Comparison of ENCODE assay signal across 18 mouse cellular contexts in the genomic region with DNA sequence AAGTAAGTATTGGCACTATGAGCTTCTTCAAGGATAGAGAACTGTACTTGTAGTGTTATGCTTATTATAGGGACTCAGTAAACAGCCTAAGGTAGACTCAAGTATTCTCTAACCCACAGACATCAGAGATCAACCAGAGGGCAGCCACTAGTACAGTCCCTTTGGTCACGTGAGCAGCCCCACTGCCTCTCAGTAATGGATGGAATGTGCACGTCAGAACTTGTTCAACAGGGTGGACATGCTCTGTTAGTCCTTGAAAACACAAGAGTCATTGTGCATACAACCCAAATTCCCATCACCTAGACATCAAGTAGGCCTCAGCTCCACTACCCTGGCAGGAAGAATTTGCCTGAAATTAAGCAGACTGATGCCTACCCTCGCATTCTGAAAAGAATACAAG. TPM values are rescaled to one million over a fixed set of nuclear protein-coding genes. Genes with fewer than 3 reads are reported as not detected.
A peak's percentile ranks its signal among the peaks of the same experiment; 100 is the strongest.
DNase-seq lines count a peak whose midpoint lies in the region; ATAC-seq and TF ChIP-seq lines count a peak whose summit lies in the region.
"Had no signal": no experiment of that assay in that cellular context is flagged by ENCODE, and none has a peak within 500 bp of the region (broad histone marks: within the 10 kb centered on the region; RNA-seq: fewer than 3 reads in every experiment).

No protein-coding gene starts in this region.

- H3K4me2 ChIP-seq in kidney, embryonic 14.5 days (replicated peaks; ENCODE audit: low read depth, low read length): no peak overlapping the region
- no peak overlapping the region for H3K4me2 ChIP-seq in lung, embryonic 14.5 days
- no peak overlapping the region for H3K4me2 ChIP-seq in stomach, embryonic 14.5 days (replicated peaks; ENCODE audit: low read depth, low read length)
- H3K4me2 ChIP-seq: liver, embryonic 15.5 days; midbrain, embryonic 12.5 days had no signal

- peak; percentile 78 for ATAC-seq in kidney, embryonic 14.5 days (ENCODE audit: low FRiP score, low TSS enrichment)
- peak; percentile 90 for ATAC-seq in lung, embryonic 14.5 days (ENCODE audit: insufficient read depth)
- 0 out of 2 replicates have a peak, but pooled peaks have one; percentile 24 for ATAC-seq in stomach, embryonic 14.5 days (ENCODE audit: insufficient number of reproducible peaks, insufficient read depth, low FRiP score, low read depth)
- ATAC-seq: forebrain, embryonic 14.5 days had no signal

- 45% methylated on average over 3 of the region's 3 CpGs for WGBS in kidney, embryonic 14.5 days
- WGBS in lung, embryonic 14.5 days: 56% methylated on average over 3 of the region's 3 CpGs
- WGBS in stomach, embryonic 14.5 days: 66% methylated on average over 3 of the region's 3 CpGs

- no peaks in the 10 kb centered on the region for H3K36me3 ChIP-seq in kidney, embryonic 14.5 days (ENCODE audit: control insufficient read depth, insufficient read depth, low read length)
- H3K36me3 ChIP-seq in lung, embryonic 14.5 days (ENCODE audit: insufficient read depth): no peaks in the 10 kb centered on the region
- H3K36me3 ChIP-seq in stomach, embryonic 14.5 days (ENCODE audit: control insufficient read depth, insufficient read depth, low read length): no peaks in the 10 kb centered on the region
- H3K36me3 ChIP-seq: limb, embryonic 10.5 days; liver, embryonic 15.5 days; midbrain, embryonic 12.5 days had no signal

- H3K27me3 ChIP-seq in kidney, embryonic 14.5 days (ENCODE audit: control insufficient read depth, insufficient read depth, low read length): no peaks in the 10 kb centered on the region
- H3K27me3 ChIP-seq in lung, embryonic 14.5 days (ENCODE audit: insufficient read depth, low read length): no peaks in the 10 kb centered on the region
- H3K27me3 ChIP-seq in stomach, embryonic 14.5 days (ENCODE audit: control insufficient read depth, insufficient read depth, low read length): no peaks in the 10 kb centered on the region
- H3K27me3 ChIP-seq: liver, embryonic 15.5 days; midbrain, embryonic 12.5 days had no signal

- no peak for TF ChIP-seq CTCF in lung, embryonic 14.5 days (IDR thresholded peaks at IDR 0.05; ENCODE audit: low read depth)

- 0 out of 2 replicates have a peak overlapping the region, but pooled peaks have one; percentile 12 for H3K27ac ChIP-seq in kidney, embryonic 14.5 days (ENCODE audit: low read depth, low read length)
- H3K27ac ChIP-seq in lung, embryonic 14.5 days (ENCODE audit: low read depth): peak overlapping the region; percentile 78; the same call in 1 of the 2 replicates
- H3K27ac ChIP-seq in stomach, embryonic 14.5 days (ENCODE audit: low read length): no peak overlapping the region
- H3K27ac ChIP-seq: heart, adult 2 months; limb, embryonic 10.5 days; liver, embryonic 15.5 days; midbrain, embryonic 12.5 days had no signal

- H3K4me3 ChIP-seq in kidney, embryonic 14.5 days (ENCODE audit: low read length): no peak overlapping the region
- no peak overlapping the region for H3K4me3 ChIP-seq in lung, embryonic 14.5 days (ENCODE audit: low read depth, low read length)
- H3K4me3 ChIP-seq in stomach, embryonic 14.5 days (ENCODE audit: low read depth, low read length): no peak overlapping the region
- H3K4me3 ChIP-seq: heart, adult 2 months; limb, embryonic 10.5 days; liver, embryonic 15.5 days; midbrain, embryonic 12.5 days; myocyte had no signal

- 0 out of 2 replicates have a peak, but pooled peaks cover 2% of the 10 kb centered on the region for H3K4me1 ChIP-seq in kidney, embryonic 14.5 days (ENCODE audit: control insufficient read depth, insufficient read depth, low read length)
- H3K4me1 ChIP-seq in lung, embryonic 14.5 days (ENCODE audit: insufficient read depth): no peaks in the 10 kb centered on the region
- no peaks in the 10 kb centered on the region for H3K4me1 ChIP-seq in stomach, embryonic 14.5 days (ENCODE audit: control insufficient read depth, insufficient read depth, low read length)
- H3K4me1 ChIP-seq: limb, embryonic 10.5 days; midbrain, embryonic 12.5 days had no signal

- DNase-seq in urinary bladder, postnatal 14 days (ENCODE audit: low spot score): peak; percentile 60
- no peak for DNase-seq in urinary bladder, adult 2 months (ENCODE audit: low spot score)
- DNase-seq in lung, embryonic 14.5 days: peak; percentile 77
- no peak for DNase-seq in left cerebral cortex, adult 11 months (ENCODE audit: low spot score)
- DNase-seq in natural killer cell, adult 2 months (ENCODE audit: low spot score in 2 of 2): no peak
- DNase-seq in spleen, adult 18-20 months: no peak
- DNase-seq: cerebellum, adult 9-10 months; embryo, embryonic 11 days; heart, adult 2 months; heart, postnatal 14 days; right cerebral cortex, postnatal 25 days had no signal

- H3K9ac ChIP-seq in kidney, embryonic 14.5 days (ENCODE audit: low read depth, low read length): no peak overlapping the region
- no peak overlapping the region for H3K9ac ChIP-seq in lung, embryonic 14.5 days
- no peak overlapping the region for H3K9ac ChIP-seq in stomach, embryonic 14.5 days (replicated peaks; ENCODE audit: low read depth, low read length)
- H3K9ac ChIP-seq: liver, embryonic 15.5 days; midbrain, embryonic 12.5 days had no signal

- no peaks in the 10 kb centered on the region for H3K9me3 ChIP-seq in kidney, embryonic 14.5 days (ENCODE audit: control insufficient read depth, low read length)
- H3K9me3 ChIP-seq in lung, embryonic 14.5 days (ENCODE audit: low read depth, low read length): no peaks in the 10 kb centered on the region
- no peaks in the 10 kb centered on the region for H3K9me3 ChIP-seq in stomach, embryonic 14.5 days (ENCODE audit: control insufficient read depth, low read depth, low read length)
- H3K9me3 ChIP-seq: limb, embryonic 10.5 days; liver, embryonic 15.5 days; midbrain, embryonic 12.5 days had no signal

RNA-seq across cellular contexts. Expression of a gene that starts 13.5 kb away (rescaled TPM):
- polyA plus RNA-seq in urinary bladder, adult 2 months (2012; rRNA removed): 24.9 and 29.4 TPM in 2 replicates
- polyA plus RNA-seq in kidney, embryonic 14.5 days (2014; fragmentation: Nextera tagmentation; extraction: Ambion mirVana): 23.3 and 28.5 TPM in 2 replicates
- polyA plus RNA-seq in lung, embryonic 14.5 days (2014; fragmentation: Nextera tagmentation; extraction: Ambion mirVana): 18.9 and 20.2 TPM in 2 replicates
- polyA plus RNA-seq in stomach, embryonic 14.5 days (2014; fragmentation: Nextera tagmentation; extraction: Ambion mirVana): 22.1 and 22.4 TPM in 2 replicates

Comparison
In these comparisons a context has a peak if more than half of its experiments do, and no peak if none do; other contexts are left out.
1. DNase-seq: peak in urinary bladder, postnatal 14 days (single experiment) and lung, embryonic 14.5 days (single experiment); none in urinary bladder, adult 2 months (single experiment), left cerebral cortex, adult 11 months (single experiment), natural killer cell, adult 2 months (0 of 2) and spleen, adult 18-20 months (0 of 2).
2. ATAC-seq: peak in every context shown above with its lines; median percentile 90 in lung, embryonic 14.5 days; 78 in kidney, embryonic 14.5 days; 24 in stomach, embryonic 14.5 days.